Mouse (Mus musculus): ENCODE data around the gene Hnrnpa3. TPM values are rescaled to one million over a fixed set of nuclear protein-coding genes. Genes with fewer than 3 reads are reported as not detected.

The Hnrnpa3 gene
- polyA plus RNA-seq, 1 experiment from 2014 or later, result 135 TPM

DNA sequence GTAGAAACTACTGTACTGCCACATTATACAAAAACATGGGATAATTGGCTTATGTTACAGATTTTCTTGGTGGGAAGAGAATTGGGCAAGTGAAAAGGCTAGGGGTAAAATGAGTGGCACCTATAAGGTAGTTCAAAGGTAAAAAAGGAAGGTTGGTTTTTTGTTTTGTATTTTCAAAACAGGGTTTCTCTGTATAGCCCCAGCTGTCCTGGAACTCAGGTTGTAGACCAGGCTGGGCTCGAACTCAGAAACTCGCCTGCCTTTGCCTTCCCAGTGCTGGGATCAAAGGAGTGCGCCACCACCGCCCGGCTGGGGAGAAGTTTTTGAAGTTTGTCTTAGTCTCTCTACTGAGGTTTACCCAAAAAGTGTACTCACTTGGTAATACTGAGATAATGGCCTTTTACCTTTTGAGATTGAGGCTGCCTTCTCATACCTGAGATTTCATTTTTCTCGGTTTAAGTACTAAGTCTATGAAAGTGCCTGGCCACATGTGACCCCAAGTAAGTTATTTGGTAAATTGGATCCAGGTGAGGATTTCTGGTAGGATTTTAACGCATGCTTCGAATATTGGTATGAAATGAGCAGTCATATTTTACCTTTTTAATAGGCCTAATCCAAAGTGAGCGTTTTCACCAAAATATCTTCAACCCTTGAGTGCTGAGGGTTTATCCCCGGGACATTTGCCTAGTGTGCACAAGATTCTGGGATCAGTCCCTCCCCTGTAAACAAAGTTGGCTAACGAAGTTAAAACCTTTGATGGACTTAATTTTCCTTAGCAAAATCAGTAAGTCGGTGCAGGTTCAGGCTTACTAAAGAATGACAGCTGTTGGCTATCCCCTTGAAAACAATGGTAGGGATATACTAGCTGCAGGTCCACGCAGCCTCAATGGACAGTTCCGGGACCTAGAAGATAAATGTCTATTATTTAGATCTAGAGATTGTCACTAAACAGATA, 10.7 kb downstream of the Hnrnpa3 start:
- Histone ChIP-seq H3K36me3 (replicated peaks; ENCODE audit: control insufficient read depth, insufficient read depth) (peaks cover 11% of the 10 kb centered on the region; the same call in 1 of the 2 replicates), H3K4me1 (replicated peaks; ENCODE audit: control insufficient read depth, insufficient read depth, low read length) (no peaks in the 10 kb centered on the region), H3K4me2 (replicated peaks) (no peak overlapping the region), H3K4me3 (replicated peaks; ENCODE audit: low read length) (no peak overlapping the region), H3K9me3 (ENCODE audit: control insufficient read depth, low read length) (no peaks in the 10 kb centered on the region), H3K27me3 (ENCODE audit: control insufficient read depth, insufficient read depth, low read length) (no peaks in the 10 kb centered on the region), H3K27ac (no peak overlapping the region), H3K9ac (no peak overlapping the region)
- ATAC-seq (ENCODE audit: low FRiP score), result no peak
- 45% methylated on average over 14 of the region's 14 CpGs for WGBS
- no peak for DNase-seq (ENCODE audit: low spot score)

DNA sequence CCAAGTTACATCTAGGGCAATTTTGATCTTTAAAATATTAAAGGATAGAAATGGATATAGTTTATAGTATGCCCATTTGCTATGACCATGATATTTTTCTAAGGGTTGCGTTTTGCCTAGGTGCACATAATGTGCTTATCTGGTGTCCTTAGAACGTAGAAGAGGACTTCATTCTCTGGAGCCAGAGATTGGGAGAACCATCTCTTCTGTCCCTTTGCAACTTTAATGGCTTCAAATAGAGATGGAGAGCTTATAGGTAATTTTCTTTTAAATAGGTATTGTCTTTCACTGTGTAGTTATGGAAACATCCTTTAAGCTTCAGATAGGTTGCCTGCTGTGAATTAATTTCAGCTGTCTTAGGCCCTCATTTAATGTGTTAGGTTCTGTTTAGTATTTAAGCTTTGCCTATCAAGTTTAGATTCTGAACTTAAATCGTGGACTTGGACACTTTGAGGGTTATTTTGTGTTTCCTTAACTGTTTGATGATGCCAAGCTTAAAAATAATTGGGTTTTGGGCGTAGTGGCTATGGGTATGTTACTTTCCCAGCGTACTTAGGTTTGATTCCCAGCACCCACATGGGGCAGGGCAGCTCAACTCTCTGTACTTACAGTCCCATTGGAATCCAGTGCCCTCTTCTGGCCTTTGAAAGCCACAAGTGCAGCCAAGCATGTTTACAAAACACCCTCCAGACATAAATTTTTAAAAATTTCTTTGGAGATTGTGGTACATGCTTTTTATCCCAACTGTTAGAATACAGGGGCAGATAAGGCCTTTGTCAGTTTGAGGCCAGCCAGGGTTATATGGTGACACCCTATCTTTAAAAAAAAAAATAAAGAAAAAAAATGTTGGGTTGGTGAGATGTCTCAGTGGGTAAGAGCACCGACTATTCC, 11.6 kb downstream of the Hnrnpa3 start:
- H3K4me1 ChIP-seq (replicated peaks; ENCODE audit: control insufficient read depth, insufficient read depth, low read length), result no peaks in the 10 kb centered on the region
- H3K27me3 ChIP-seq (ENCODE audit: control insufficient read depth, insufficient read depth, low read length), result no peaks in the 10 kb centered on the region
- DNase-seq (ENCODE audit: low spot score), result no peak
- 85% methylated on average over 6 of the region's 6 CpGs for WGBS
- ATAC-seq (ENCODE audit: low FRiP score), result no peak
- no peak overlapping the region for H3K4me3 ChIP-seq (replicated peaks; ENCODE audit: low read length)
- no peak overlapping the region for H3K4me2 ChIP-seq (replicated peaks)
- H3K36me3 ChIP-seq (replicated peaks; ENCODE audit: control insufficient read depth, insufficient read depth), result peaks cover 6% of the 10 kb centered on the region; the same call in 1 of the 2 replicates
- no peak overlapping the region for H3K9ac ChIP-seq
- H3K9me3 ChIP-seq (ENCODE audit: control insufficient read depth, low read length), result no peaks in the 10 kb centered on the region
- no peak overlapping the region for H3K27ac ChIP-seq

DNA sequence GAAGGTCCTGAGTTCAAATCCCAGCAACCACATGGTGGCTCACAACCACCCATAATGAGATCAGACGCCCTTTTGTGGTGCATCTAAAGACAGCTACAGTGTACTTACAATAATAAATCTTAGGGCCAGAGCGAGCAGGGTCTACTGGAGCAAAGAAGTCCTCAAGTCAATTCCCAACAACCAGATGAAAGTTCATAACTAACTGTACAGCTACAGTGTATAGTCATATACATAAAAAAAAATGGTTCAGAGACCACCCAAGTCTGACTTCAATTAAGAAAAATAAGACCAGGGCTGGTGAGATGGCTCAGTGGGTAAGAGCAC, 12.2 kb downstream of the Hnrnpa3 start:
- ATAC-seq (ENCODE audit: low FRiP score), result no peak
- Histone ChIP-seq H3K36me3 (replicated peaks; ENCODE audit: control insufficient read depth, insufficient read depth) (peaks cover 3% of the 10 kb centered on the region; the same call in 1 of the 2 replicates), H3K4me2 (replicated peaks) (no peak overlapping the region), H3K27me3 (ENCODE audit: control insufficient read depth, insufficient read depth, low read length) (no peaks in the 10 kb centered on the region), H3K27ac (no peak overlapping the region), H3K9ac (no peak overlapping the region), H3K4me3 (replicated peaks; ENCODE audit: low read length) (no peak overlapping the region), H3K4me1 (replicated peaks; ENCODE audit: control insufficient read depth, insufficient read depth, low read length) (no peaks in the 10 kb centered on the region), H3K9me3 (ENCODE audit: control insufficient read depth, low read length) (no peaks in the 10 kb centered on the region)
- 92% methylated on average over 2 of the region's 2 CpGs for WGBS
- no peak for DNase-seq (ENCODE audit: low spot score)

DNA sequence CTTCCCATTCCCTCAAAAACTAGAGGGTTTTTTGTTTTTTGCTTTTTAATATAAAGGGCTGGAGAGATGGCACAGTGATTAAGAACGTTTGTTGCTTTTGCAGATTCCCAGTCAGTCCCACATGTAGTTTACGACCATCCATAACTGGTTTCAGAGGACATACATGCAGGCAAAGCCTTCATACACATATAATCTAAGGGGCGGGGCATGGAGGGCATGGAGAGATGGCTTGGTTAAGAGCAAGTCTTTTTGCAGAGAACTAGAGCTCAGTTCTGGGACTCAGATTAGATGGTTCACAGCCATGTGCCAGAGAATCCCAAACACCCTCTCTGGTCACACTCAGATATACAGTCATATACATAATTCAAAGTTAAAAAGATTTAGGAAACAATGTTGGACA, 13.5 kb downstream of the Hnrnpa3 start:
- H3K27ac ChIP-seq, result no peak overlapping the region
- H3K4me1 ChIP-seq (replicated peaks; ENCODE audit: control insufficient read depth, insufficient read depth, low read length), result no peaks in the 10 kb centered on the region
- H3K4me3 ChIP-seq (replicated peaks; ENCODE audit: low read length), result no peak overlapping the region
- ATAC-seq (ENCODE audit: low FRiP score) (no peak), DNase-seq (ENCODE audit: low spot score) (no peak)
- no peak overlapping the region for H3K9ac ChIP-seq
- H3K4me2 ChIP-seq (replicated peaks), result no peak overlapping the region
- WGBS, result 85% methylated on average over 3 of the region's 3 CpGs
- no peaks in the 10 kb centered on the region for H3K9me3 ChIP-seq (ENCODE audit: control insufficient read depth, low read length)
- no peaks in the 10 kb centered on the region for H3K36me3 ChIP-seq (replicated peaks; ENCODE audit: control insufficient read depth, insufficient read depth)
- no peaks in the 10 kb centered on the region for H3K27me3 ChIP-seq (ENCODE audit: control insufficient read depth, insufficient read depth, low read length)

- H3K27me3 ChIP-seq (ENCODE audit: control insufficient read depth, insufficient read depth, low read length), result no peaks in the 10 kb centered on the region
- no peaks in the 10 kb centered on the region for H3K9me3 ChIP-seq (ENCODE audit: control insufficient read depth, low read length)
- no peak overlapping the region for H3K9ac ChIP-seq
- H3K27ac ChIP-seq, result no peak overlapping the region
- 48% methylated on average over 14 of the region's 14 CpGs for WGBS
- no peaks in the 10 kb centered on the region for H3K4me1 ChIP-seq (replicated peaks; ENCODE audit: control insufficient read depth, insufficient read depth, low read length)
- DNase-seq (ENCODE audit: low spot score) (no peak), ATAC-seq (ENCODE audit: low FRiP score) (no peak)
- H3K4me3 ChIP-seq (replicated peaks; ENCODE audit: low read length), result no peak overlapping the region
- H3K36me3 ChIP-seq (replicated peaks; ENCODE audit: control insufficient read depth, insufficient read depth), result no peaks in the 10 kb centered on the region
- H3K4me2 ChIP-seq (replicated peaks), result no peak overlapping the region; the same call in 1 of the 2 replicates
Observed at GRCm38 (mm10) chr2:75676567-75676966, 17.5 kb downstream of the Hnrnpa3 start.

- H3K27ac ChIP-seq, result no peak overlapping the region
- no peak overlapping the region for H3K4me3 ChIP-seq (replicated peaks; ENCODE audit: low read length)
- H3K9me3 ChIP-seq (ENCODE audit: control insufficient read depth, low read length), result no peaks in the 10 kb centered on the region
- WGBS, result 95% methylated on average over 8 of the region's 8 CpGs
- no peak overlapping the region for H3K4me2 ChIP-seq (replicated peaks)
- no peak for ATAC-seq (ENCODE audit: low FRiP score)
- no peaks in the 10 kb centered on the region for H3K4me1 ChIP-seq (replicated peaks; ENCODE audit: control insufficient read depth, insufficient read depth, low read length)
- no peaks in the 10 kb centered on the region for H3K27me3 ChIP-seq (ENCODE audit: control insufficient read depth, insufficient read depth, low read length)
- no peaks in the 10 kb centered on the region for H3K36me3 ChIP-seq (replicated peaks; ENCODE audit: control insufficient read depth, insufficient read depth)
- H3K9ac ChIP-seq, result no peak overlapping the region
- no peak for DNase-seq (ENCODE audit: low spot score)
Observed at GRCm38 (mm10) chr2:75679947-75680346, 20.9 kb downstream of the Hnrnpa3 start.

GRCm38 (mm10) chr2:75681439-75681838, 22.4 kb downstream of the Hnrnpa3 start:
- Histone ChIP-seq H3K4me3 (replicated peaks; ENCODE audit: low read length) (no peak overlapping the region), H3K4me1 (replicated peaks; ENCODE audit: control insufficient read depth, insufficient read depth, low read length) (no peaks in the 10 kb centered on the region), H3K9ac (no peak overlapping the region), H3K9me3 (ENCODE audit: control insufficient read depth, low read length) (no peaks in the 10 kb centered on the region), H3K36me3 (replicated peaks; ENCODE audit: control insufficient read depth, insufficient read depth) (no peaks in the 10 kb centered on the region), H3K27me3 (ENCODE audit: control insufficient read depth, insufficient read depth, low read length) (no peaks in the 10 kb centered on the region), H3K27ac (no peak overlapping the region), H3K4me2 (replicated peaks) (no peak overlapping the region)
- no peak for ATAC-seq (ENCODE audit: low FRiP score)
- no peak for DNase-seq (ENCODE audit: low spot score)
- WGBS, result 77% methylated on average over 7 of the region's 7 CpGs

DNA sequence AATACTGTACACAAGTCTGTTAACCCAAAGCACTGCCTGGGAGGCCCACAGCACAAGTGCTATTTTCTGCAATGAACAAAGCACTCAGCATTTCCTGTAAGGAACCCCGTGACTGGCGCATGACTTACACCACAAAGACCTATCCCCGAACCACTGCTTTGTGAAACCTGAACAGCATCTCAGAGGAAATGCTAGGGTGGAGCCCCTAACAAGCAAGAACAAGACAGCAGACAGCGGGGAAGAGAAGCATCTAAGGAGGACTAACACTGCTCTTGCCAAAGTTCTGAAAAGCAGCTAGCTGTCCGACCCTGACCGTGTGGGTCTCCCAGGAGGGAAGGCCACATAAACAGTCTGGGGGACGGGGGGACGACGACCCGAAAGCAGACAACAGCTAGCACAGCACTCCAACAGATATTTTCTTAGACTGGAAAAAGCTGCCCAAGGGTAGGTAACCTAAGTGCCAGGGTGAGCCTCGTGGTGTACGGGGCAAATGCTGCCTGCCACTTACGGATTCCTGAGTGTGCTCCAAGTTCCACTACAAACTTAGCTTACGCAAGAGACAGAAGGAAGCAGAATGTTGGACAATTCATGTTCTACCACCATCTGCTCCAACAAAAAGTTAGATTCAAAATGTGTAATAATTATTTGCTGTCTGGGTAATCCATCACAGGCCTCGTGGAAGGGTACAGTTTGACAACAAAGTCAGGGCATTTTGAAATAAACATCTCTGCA, 24.1 kb downstream of the Hnrnpa3 start:
- no peaks in the 10 kb centered on the region for H3K36me3 ChIP-seq (replicated peaks; ENCODE audit: control insufficient read depth, insufficient read depth)
- ATAC-seq (ENCODE audit: low FRiP score) (no peak), DNase-seq (ENCODE audit: low spot score) (no peak)
- 73% methylated on average over 15 of the region's 15 CpGs for WGBS
- H3K27ac ChIP-seq, result 0 out of 2 replicates have a peak overlapping the region, but pooled peaks have one; percentile 0
- no peaks in the 10 kb centered on the region for H3K27me3 ChIP-seq (ENCODE audit: control insufficient read depth, insufficient read depth, low read length)
- no peaks in the 10 kb centered on the region for H3K4me1 ChIP-seq (replicated peaks; ENCODE audit: control insufficient read depth, insufficient read depth, low read length)
- H3K9ac ChIP-seq, result no peak overlapping the region
- no peak overlapping the region for H3K4me3 ChIP-seq (replicated peaks; ENCODE audit: low read length)
- H3K4me2 ChIP-seq (replicated peaks), result no peak overlapping the region
- no peaks in the 10 kb centered on the region for H3K9me3 ChIP-seq (ENCODE audit: control insufficient read depth, low read length)

DNA sequence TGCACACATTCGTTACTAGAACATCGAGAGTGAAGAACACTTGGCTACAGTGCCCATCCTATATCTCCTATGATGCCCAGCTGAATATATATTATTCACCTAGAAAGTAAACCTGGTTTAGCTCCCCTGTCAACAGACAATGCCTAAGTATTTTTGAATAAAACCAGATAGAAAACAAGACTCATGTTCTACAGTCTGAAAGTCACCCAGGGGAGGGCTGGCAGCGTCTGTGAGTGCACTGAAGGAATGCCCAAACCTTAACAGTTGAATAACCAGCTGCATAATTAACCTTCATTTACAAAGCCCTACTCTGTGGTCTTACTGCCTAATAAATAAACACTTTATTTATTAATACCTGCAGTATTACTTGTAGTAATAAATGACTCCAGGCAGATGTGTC, 25.5 kb downstream of the Hnrnpa3 start:
- H3K27me3 ChIP-seq (ENCODE audit: control insufficient read depth, insufficient read depth, low read length), result no peaks in the 10 kb centered on the region
- no peaks in the 10 kb centered on the region for H3K36me3 ChIP-seq (replicated peaks; ENCODE audit: control insufficient read depth, insufficient read depth)
- H3K9ac ChIP-seq, result no peak overlapping the region
- DNase-seq (ENCODE audit: low spot score) (no peak), ATAC-seq (ENCODE audit: low FRiP score) (no peak)
- 77% methylated on average over 3 of the region's 3 CpGs for WGBS
- H3K4me2 ChIP-seq (replicated peaks), result no peak overlapping the region
- H3K4me3 ChIP-seq (replicated peaks; ENCODE audit: low read length), result no peak overlapping the region
- no peak overlapping the region for H3K27ac ChIP-seq
- no peaks in the 10 kb centered on the region for H3K4me1 ChIP-seq (replicated peaks; ENCODE audit: control insufficient read depth, insufficient read depth, low read length)
- no peaks in the 10 kb centered on the region for H3K9me3 ChIP-seq (ENCODE audit: control insufficient read depth, low read length)
